Mouse (Mus musculus): ENCODE data around the gene Gpr183.

- no peak for TF ChIP-seq CTCF (IDR thresholded peaks at IDR 0.05; ENCODE audit: borderline replicate concordance, control insufficient read depth, extremely low read depth, insufficient read depth, low read length, poor library complexity)
- no peak for TF ChIP-seq POLR2A (IDR thresholded peaks at IDR 0.05; ENCODE audit: control insufficient read depth, extremely low read depth, insufficient read depth, low read length, poor library complexity)
These were observed 35.6 kb downstream of the Gpr183 start for GRCm38 (mm10) chr14:121929243-121929951.

All from thymus, adult 2 months (tissue).